Mouse (Mus musculus) urinary bladder, postnatal 4 days (tissue): ENCODE data around the gene Gm9817.
A peak's percentile ranks its signal among the peaks of the same experiment; 100 is the strongest.
"Not testable (repeated sequence)": the region's sequence is repeated elsewhere in the genome, so short reads cannot be mapped to it uniquely, and the experiment has no call there.

Experiments used
- DNase-seq, 2 experiments: peaks; one replicate each; pipeline ENCODE4 v3.0.0; 2021 to 2022; ENCODE audit warnings: low spot score in 2 of 2

Gene Gm9817

DNA sequence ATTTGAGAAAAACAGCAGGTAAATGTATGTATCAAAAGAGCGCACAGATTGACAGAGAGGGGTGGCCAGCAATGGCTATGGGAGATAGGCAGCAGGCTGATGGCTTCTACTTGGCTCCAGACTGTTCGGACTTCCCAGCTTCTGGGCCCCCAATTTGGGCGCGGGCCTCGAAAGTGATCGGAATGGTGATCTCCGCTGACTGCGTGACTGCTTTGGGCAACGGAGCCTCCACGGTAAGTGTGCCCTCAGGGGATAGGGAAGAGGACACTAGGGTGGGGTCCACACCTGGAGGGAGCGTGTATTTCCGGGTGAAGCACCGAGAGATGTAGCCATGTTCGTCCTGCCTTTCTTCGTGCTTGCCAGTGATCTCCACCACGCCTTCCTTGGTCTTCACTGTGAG lies at the start of gene Gm9817:
Gene Gm9817 (plus strand): TSS at position 301 of the 400 bp plus-strand sequence.
- not testable (repeated sequence) for DNase-seq

DNA sequence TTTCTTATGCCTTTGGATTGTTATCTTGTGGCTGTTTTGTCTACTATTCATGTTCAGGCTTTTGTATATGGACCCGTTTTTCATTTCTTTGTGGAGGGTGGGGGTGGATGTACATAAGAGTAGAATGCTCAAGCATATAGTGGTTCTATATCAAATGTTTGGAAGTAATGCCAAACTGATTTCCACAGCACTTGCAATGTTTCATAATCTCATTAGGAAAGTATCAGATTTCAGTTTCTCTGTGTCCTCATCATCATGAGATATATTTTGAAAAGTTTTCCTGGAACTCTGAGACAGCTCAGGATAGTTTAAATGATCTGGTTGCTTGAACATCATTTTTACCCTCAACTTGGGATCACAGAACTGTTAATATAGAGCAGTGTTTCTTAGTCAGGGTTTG lies 48.7 kb upstream of the Gm9817 start:
- DNase-seq: no peak

DNA sequence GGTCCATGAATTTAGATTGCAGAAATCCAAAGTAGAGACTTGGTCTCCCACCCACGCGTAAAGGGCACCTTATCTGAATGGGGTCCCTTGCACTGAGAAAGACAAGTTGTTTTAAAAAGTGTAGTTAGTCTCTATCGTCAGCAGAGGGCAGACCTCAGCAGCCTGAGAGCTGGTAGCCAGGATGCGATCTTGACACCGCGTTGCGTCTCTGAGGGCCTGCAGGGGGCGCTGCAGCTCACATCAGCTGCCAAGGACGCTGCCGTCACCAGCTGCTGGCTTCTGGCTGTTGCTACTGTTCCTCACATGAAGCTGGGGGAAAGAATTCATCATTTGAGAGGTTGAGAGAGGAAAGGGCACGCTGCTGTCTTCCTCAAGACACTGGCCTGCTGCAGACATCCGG lies 47.7 kb upstream of the Gm9817 start:
- DNase-seq: peak; percentile 81 to 89

DNA sequence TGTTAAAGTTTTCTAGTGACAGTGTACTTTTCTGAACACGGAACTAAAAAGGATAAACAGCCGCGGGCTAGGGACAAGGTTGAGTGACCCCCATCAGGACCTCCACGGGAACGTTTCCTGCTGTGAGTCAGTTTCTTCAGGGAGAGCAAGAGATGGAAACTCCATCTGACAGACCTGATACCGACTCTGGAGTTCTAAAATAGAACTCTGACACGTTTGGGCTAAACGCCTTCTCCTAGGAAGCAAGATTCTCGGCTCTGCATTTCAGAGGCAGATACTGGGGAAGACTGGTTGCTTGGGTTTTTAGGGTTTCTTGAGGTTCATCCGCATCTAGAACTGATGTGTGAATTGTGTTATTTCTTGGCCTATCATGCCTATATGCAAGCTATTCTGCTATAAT lies 47.2 kb upstream of the Gm9817 start:
- no peak for DNase-seq

DNA sequence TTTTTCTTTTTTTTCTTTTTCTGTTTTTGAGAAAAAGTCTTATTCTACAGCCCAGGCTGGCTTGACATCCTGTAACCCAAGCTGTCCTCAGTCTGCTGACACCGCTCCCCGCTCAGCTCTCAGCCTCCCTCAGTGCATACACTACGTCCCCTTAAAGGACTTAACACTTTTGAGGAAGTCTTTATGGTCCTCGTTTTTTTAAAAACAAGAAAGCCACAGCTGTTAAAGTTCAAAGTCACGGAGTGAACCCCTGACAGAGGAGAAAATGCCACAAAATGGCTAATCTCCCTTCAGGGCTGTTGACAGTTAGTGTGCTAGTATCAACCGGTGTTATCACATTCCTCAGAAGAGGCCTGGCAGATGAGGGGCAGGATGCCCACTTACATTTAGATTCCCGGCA lies 46.7 kb upstream of the Gm9817 start:
- no peak for DNase-seq

DNA sequence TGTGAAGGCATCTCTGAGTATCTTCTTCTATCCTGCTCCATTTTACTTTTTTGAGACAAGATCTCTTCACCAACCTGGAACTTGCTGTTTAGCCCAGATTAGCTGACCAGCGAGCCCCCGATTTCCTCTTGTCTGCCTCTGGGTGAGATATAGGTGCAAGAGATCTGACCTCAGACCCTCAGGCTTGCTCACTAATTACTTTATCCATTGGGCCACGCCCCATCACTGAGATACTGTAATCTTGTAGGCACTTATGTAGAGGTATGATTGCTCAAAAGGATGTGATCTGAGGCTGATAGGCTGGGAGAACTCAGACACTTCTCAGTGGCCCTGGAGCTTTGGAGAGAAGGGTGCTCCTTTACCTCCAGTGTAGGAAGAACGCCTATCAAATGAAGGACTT lies 46.0 kb upstream of the Gm9817 start:
- no peak for DNase-seq

DNA sequence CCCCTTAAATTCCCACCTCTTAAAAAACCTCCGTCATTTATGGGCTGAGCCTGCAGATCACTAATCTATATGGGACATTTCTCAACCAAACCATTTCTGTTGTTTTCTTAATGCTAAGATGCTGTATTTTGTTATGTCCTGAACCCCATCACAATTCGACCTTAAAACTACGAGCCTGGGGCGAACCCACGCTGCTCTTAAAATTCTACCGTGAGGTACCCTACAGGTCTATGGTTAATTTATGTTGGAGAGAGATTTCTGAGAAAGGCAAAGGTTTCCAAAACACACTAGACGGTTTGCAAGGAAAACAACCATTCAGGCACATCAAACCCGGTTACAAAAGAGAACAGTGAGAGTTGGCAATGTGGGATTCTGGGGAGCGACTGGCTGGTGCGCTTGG lies 45.1 kb upstream of the Gm9817 start:
- DNase-seq: no peak

DNA sequence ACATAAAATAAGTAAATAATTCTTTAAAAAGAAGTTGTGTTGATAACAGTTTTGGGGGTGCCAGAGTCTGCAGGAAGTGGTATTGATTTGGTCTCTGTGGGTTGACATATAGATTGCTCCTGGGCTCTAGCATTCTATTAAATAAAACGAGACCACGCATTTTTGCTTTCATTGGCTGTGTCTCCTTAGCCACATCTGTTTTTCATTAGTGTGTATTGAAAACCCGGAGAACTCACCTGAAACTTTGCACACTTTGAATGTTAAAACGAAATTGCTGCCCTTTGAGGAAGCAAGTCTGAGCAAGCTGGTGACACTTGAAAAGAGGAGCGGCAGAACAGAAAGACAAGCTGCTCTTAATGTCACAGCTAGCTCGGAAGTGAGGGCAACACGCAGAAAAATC lies 43.7 kb upstream of the Gm9817 start:
- DNase-seq: no peak

DNA sequence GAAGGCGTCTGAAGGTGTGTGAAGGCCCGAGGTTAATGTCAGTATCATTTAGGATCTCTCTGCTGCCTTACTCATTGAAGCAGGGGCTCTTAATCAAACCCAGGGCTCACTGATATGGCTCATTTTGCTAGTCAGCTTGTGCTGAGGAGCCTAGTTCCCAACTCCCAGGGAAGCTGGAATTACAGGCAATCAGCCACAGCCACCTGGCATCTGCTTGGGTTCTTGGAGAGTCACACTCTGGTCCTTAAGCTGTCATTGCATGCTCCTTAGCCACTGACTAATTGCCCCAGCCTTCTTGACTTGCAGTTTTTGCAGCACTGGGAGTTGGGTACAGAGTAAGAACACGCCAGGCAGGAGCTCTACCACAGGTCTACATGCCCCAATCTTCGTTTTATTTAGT lies 42.1 kb upstream of the Gm9817 start:
- no peak for DNase-seq

DNA sequence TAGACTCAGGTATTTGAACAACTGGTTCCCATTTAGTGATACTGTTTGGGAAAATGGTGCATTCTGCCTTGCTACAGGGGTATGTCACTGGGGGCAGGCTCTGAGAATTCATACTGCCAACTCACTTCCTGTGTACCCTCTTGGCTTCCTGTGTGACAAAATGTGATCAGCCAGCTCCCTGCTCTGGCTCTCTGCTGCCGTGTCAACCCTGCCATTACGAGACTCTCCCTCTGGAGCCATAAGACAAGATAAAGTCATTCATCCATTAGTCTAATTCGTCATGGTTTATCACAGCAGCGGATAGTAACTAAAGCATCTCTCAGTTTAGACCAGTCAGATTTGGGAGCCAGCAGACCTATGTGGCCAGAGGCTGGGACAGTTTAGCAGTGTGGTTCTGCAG lies 38.3 kb upstream of the Gm9817 start:
- no peak for DNase-seq

DNA sequence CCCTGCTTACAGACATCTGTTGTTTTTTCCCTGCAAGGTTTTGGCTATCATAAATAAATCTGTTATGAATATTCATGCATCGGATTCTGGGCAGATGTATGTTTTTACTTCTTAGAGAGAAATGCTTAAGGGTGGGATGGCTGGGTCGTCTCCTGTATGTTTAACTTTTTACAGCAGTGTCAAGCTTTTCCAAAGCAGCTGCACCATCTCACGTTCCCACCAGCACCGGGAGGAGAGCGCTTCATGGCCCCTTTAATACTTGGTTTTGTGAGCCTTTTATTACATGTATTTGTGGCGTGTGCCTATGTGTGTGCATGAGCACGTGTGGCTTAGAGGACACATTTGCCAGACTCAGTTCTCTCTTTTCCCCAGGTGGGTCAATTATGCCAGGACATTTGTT lies 37.8 kb upstream of the Gm9817 start:
- DNase-seq: no peak

DNA sequence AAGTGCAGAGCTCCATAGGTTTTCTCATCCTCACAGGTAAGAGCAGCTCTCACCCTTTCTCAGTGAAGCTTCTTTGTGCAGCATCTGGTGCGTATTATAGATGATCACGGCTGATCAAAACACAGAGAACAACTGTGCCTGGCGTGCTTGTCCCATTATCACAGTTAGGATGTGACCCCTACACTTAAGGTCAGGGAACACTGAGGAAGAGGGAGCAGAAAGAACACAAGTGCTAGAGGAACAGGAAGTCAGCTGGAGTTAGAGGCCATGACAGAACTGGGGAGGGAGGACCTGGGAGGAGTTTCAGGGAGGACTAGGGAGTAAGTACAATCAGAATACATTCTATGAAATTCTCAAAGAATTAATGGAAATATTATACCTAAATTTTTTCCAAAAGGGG lies 35.0 kb upstream of the Gm9817 start:
- no peak for DNase-seq

DNA sequence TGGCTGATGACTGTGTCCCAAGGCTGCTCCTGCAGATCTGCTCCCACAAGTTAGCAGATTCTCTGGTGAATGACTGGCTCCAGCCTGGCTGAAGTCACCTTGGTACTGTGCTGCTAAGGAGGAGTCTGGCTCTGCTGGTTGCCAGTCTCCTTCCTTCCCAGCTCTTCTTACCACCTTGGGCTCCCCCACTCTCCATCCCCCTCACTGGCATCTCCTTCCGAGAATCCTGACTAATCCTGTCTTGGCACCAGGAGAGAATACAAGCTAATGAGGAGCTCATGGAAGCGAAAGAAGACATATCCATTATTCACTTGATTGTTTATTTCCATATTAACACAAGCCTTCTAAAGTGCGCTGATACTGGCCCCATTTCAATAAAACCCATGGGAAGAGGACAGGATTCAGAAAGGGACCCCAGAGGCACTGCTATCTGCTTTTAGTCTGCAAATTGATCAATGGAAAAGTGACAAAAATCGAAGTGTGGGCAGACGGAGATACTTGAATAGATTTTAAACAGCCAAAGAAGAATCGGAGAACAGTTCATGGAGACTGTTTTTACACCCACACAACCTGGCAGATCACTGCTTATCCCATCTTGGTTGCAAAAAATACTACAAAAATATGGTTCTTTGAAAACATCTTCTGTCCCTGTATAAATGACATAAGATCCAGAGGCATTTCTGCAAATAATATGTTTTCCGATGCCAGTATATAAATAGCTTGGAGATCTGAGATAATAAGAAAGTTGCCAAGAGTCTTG lies 29.1 kb upstream of the Gm9817 start:
- DNase-seq: no peak

DNA sequence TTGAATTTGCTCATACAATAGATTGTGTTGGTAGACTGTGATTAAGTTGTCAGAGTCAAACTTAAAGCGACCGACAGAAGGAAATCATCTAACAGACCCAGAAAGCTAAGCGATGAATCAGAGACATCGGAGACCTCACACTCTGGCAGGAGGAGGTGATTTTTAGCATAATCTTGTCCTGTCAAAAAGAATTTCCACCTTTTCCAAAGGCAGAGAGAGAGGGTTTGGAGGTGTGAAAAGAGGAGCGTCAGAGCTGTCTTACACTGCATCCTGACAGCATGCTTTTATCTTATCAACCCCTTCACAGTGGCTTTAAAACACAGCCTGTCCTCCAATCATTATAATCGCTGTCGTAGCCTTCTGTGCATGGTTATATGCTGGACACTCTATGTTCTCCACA lies 25.7 kb upstream of the Gm9817 start:
- DNase-seq: no peak

DNA sequence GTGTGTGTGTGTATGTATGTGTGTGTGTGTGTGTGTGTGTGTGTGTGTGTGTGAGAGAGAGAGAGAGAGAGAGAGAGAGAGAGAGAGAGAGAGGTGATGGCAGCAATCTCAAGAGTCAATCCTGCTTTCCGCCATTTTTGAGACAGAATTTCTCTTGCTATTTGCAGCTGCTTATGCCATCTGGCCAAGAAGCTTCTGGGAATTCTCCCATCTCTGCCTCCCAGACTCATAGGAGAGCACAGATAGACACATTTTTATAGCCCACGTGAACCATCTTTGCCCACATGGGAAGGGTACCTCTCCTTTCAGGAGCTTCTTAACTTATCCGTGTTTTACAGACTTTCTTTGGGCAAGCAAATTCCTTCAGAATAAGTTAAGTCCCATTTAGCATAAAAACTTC lies 24.6 kb upstream of the Gm9817 start:
- no peak for DNase-seq

DNA sequence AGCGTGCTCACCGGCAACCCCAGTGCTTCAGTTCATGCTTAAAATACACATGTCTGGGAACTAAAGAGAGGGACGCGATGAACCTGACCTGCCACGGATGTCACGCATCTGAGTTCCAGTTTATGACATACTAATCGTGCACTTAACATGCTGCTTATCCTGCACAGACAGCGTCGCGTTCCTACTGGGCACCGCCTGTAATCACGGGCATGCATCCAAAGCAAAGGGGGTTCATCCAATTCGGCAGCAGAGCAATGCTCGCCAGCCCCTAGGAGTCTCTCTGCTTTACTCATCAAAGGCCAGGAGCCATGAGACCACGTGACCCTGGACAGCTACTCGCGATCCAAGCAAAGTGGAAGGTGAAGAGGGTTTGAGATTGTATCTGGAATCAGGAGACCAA lies 19.3 kb upstream of the Gm9817 start:
- DNase-seq: no peak

DNA sequence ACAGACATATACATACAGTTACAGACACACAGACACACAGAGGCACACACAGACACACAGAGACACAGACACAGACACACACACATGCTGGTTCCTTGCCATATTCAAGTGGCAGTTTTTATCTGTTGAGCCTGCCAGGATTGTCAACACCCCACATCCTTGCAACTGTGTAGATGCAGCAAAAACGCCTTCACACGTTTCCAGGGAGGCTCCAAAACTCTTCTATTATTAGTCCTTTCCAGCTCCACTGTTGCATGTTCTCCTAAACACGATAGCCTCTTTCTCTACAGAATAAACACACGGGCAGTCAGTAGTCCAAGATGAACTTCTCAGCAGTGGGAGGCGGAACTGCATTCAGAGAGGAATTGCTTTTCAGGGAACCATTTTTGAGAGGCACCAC lies 15.3 kb upstream of the Gm9817 start:
- DNase-seq: no peak

DNA sequence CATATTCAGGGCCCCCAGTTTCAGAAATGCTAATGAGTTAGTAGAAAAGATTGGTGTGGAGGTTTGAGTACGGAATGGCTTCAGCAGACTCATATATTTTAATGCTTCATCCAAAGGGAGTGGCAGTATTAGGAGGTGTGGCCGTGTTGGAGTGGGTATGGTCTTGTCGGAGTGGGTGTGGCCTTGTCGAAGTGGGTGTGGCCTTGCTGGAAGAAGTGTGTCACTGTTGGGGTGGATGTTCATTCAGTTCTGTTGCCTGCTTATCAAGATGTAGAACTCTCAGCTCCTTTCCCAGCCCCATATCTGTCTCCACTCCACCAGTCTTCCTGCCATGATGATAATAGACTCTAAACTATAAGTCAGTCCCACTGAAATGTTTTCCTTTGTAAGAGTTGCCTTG lies 13.5 kb upstream of the Gm9817 start:
- DNase-seq: no peak

DNA sequence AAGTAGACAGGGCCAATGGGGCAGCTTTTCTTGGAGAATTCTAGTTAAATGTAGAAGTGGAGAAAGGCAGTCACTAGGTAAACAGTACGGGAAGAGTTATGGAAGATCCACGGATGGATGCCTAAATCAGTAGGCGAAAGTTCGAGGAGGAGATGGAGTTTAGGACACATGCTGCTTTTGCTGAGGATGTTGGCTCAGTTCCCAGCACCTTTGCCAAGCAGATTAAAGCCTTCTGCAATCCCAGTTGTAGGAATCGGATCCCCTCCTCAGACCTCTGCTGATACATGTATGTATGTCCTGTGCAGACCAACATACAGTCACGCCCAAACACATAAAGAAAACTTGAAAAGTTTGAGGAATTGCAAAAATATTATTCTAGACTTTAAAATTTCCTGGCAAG lies 8.1 kb upstream of the Gm9817 start:
- DNase-seq: no peak

DNA sequence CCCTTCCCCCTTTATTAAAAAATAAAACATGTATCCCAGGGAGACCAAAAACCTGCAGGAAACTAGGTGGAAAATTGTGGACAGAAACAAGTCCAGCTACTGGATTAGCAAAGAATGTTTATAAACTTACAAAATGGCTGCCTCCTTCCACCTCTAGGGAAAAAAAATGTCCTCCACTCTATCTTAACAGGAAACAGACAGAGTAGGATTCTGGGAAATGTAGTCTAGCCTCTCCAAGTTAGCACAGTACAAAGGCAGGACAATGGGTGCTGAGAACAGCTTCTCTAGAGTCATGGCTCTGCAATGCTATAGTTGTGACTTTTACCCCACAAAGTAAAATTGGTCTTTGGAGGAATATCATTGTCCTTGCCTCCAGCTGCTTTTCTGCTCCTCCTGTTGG lies 3.5 kb upstream of the Gm9817 start:
- DNase-seq: no peak

DNA sequence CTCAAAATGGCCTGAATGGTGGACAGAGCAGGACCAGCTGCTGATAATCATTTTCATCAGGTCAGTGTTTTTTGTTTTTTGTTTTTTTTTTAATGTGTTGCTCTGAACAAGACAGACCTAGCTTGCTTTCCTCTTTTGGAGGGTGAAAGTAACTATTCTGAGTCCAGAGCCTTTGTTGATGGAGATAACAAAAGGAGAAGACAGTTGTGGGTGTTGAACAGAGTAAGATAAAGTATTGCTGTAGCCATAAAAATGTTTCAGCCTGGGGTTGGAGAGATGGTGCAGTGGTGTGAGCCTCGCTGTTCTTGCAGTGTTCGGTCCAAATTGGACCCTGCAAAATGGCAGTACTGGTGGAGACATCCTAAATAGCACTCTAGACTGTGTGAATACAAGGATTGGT lies 2.8 kb upstream of the Gm9817 start:
- no peak for DNase-seq

DNA sequence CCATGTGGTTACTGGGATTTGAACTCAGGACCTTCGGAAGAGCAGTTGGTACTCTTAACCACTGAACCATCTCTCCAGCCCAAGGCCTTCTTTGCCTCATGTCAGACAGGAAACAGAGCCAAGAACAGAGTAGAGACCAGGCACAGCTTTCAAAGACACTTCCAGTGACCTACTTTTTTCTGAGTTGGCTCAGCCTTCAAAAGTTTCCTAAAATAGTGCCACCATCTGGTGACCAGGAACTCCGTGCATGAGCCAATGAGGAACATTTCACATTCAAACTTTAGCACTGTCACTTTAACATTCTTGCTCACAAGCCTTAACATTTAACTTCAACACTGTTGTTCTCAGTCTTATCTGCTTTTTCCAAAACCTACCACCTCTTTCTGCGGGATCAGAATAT lies 2.3 kb downstream of the Gm9817 start:
- DNase-seq: no peak

DNA sequence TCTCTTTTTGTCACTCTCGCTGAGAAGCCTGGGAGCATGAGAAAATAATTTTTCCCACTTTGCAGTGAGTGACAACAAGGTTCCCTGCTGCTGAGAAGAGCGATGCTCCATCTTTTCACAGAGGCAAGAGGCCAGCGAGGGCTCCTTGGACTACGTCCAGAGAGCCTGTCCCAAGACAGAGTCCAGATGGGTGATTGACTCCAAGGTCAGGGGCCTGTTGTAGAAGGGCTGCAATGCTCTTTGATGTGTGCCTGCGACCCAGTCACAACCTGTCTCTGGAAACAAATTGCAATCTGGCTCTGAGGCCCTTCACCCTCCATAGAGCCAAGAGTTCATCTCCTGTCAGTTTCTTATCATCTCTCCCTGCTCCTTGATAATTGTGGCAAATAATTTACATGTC lies 5.2 kb downstream of the Gm9817 start:
- DNase-seq: no peak

DNA sequence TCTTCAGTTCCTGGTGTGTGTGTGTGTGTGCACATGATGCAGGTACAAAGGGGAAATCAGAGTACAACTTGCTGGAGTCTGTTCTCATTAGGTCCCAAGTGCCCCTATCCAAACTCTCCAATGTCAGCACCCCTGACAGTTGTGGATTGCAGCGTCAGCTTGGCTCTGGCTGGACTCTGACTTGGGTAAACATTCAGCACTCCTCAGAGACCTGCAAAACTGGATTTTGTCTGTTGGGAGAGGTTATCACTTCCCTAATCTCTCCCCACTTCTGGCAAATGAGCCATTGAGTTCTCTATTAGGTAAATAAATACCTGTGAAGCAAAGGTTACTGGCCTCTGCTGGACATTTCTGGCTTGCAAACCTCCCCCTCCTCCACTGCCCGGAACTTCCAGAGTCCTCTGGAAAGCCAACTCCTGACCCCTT lies 10.3 kb downstream of the Gm9817 start:
- DNase-seq: peak in 1 of 2 experiments; percentile 24
